Mouse (Mus musculus): Measurements from ENCODE around the gene Lemd2.

- TF ChIP-seq CTCF (IDR thresholded peaks at IDR 0.05; ENCODE audit: extremely low read depth, insufficient read length, insufficient replicate concordance, low read depth, low read length) (no peak), POLR2A (IDR thresholded peaks at IDR 0.05; ENCODE audit: low read depth, low read length) (no peak)
Measured at GRCm38 (mm10) chr17:27168569-27168968, 35.7 kb downstream of the Lemd2 start.

Data from small intestine, adult 2 months (tissue).